Comparison of ENCODE assay signal across 13 mouse cellular contexts in genomic region chr2:44461289-44462250, GRCm38 (mm10).
DNase-seq lines count a peak whose midpoint lies in the region; ATAC-seq and TF ChIP-seq lines count a peak whose summit lies in the region.
"Had no signal": no experiment of that assay in that cellular context is flagged by ENCODE, and none has a peak within 500 bp of the region (broad histone marks: within the 10 kb centered on the region; RNA-seq: fewer than 3 reads in every experiment).

No protein-coding gene starts in this region.

- H3K4me2 ChIP-seq in forebrain, embryonic 11.5 days (ENCODE audit: low read depth, low read length, severe bottlenecking): no peak overlapping the region
- H3K4me2 ChIP-seq in CH12.LX (ENCODE audit: insufficient read depth, low read depth, poor library complexity, severe bottlenecking): peak overlapping the region; percentile 67
- H3K4me2 ChIP-seq in forebrain, postnatal 0 days (ENCODE audit: low read depth): no peak overlapping the region
- H3K4me2 ChIP-seq: neural tube, embryonic 13.5 days had no signal

- no peak for TF ChIP-seq CTCF in CH12.LX (conservative IDR thresholded peaks at IDR 0.05 in 1 of 2, IDR thresholded peaks at IDR 0.05 in 1 of 2; ENCODE audit: low read depth in 2 of 2, low read length in 2 of 2)
- no peak for TF ChIP-seq CTCF in forebrain, postnatal 0 days (IDR thresholded peaks at IDR 0.05; ENCODE audit: low read depth)

- no peaks in the 10 kb centered on the region; the same call in 1 of the 2 replicates for H3K4me1 ChIP-seq in forebrain, embryonic 11.5 days (replicated peaks; ENCODE audit: control insufficient read depth, insufficient read depth, low read length)
- H3K4me1 ChIP-seq in forebrain, embryonic 10.5 days: peaks cover 14% of the 10 kb centered on the region
- H3K4me1 ChIP-seq in CH12.LX (ENCODE audit: control insufficient read depth in 1 of 2, insufficient read depth in 2 of 2): peaks cover 11 to 24% of the 10 kb centered on the region in 2 experiments
- 0 out of 2 replicates have a peak, but pooled peaks cover 2% of the 10 kb centered on the region for H3K4me1 ChIP-seq in forebrain, postnatal 0 days (ENCODE audit: insufficient read depth)

- no peak for TF ChIP-seq RAD21 in CH12.LX (IDR thresholded peaks at IDR 0.05; ENCODE audit: low read depth, low read length)

- dilution Hi-C loops in CH12.LX (cut with MboI; ENCODE audit: extremely low pct_ligation_motif_present, extremely low pct_unique_long_range_greater_than_20kb, low sequenced_read_pairs): no loop called here

- H3K4me3 ChIP-seq in forebrain, embryonic 11.5 days (ENCODE audit: low read depth, low read length): no peak overlapping the region
- H3K4me3 ChIP-seq in forebrain, embryonic 10.5 days: no peak overlapping the region
- H3K4me3 ChIP-seq in CH12.LX (replicated peaks in 1 of 3; ENCODE audit: low read depth in 2 of 3, low read length in 2 of 3, poor library complexity in 1 of 3): peak overlapping the region in 1 of 3 experiments; percentile 25
- H3K4me3 ChIP-seq in forebrain, postnatal 0 days (ENCODE audit: low read depth, low read length): no peak overlapping the region
- H3K4me3 ChIP-seq: neural tube, embryonic 13.5 days had no signal

- ATAC-seq in forebrain, embryonic 11.5 days (replicated peaks; ENCODE audit: low FRiP score): 0 out of 2 replicates have a peak, but pooled peaks have one; percentile 39
- peak; percentile 84 for ATAC-seq in forebrain, postnatal 0 days

- peak; percentile 63 for TF ChIP-seq EP300 in CH12.LX (IDR thresholded peaks at IDR 0.05; ENCODE audit: low read length)

- no peaks in the 10 kb centered on the region for H3K27me3 ChIP-seq in forebrain, embryonic 11.5 days (ENCODE audit: control insufficient read depth, insufficient read depth, low read length)
- no peaks in the 10 kb centered on the region for H3K27me3 ChIP-seq in forebrain, embryonic 10.5 days (ENCODE audit: poor library complexity, severe bottlenecking)
- no peaks in the 10 kb centered on the region for H3K27me3 ChIP-seq in CH12.LX (replicated peaks)
- no peaks in the 10 kb centered on the region for H3K27me3 ChIP-seq in forebrain, postnatal 0 days (ENCODE audit: insufficient read depth, low read length)
- H3K27me3 ChIP-seq: neural tube, embryonic 13.5 days had no signal

- in situ Hi-C loops in CH12.LX (cut with MboI; ENCODE audit: low pct_ligation_motif_present, low pct_unique_long_range_greater_than_20kb, low sequenced_read_pairs): loop anchor here (25.0 kb wide), 1 partner anchor 651 kb away; the partner anchor contains the start of gene Zeb2

- no peak for DNase-seq in forebrain, embryonic 11.5 days (ENCODE audit: low spot score)
- no peak for DNase-seq in forebrain, embryonic 10.5 days (ENCODE audit: extremely low spot score, low spot score)
- DNase-seq in layer of hippocampus, adult 18-20 months (ENCODE audit: low spot score in 2 of 2): peak; percentile 29 to 76
- no peak for DNase-seq in layer of hippocampus, adult 9-10 months (ENCODE audit: low spot score)
- DNase-seq in CH12.LX (ENCODE audit: extremely low read depth): peak; percentile 15
- DNase-seq in forebrain, postnatal 0 days: peak; percentile 60
- DNase-seq in thymus, postnatal 0 days (ENCODE audit: low spot score): no peak
- DNase-seq in heart, adult 18-20 months: no peak
- DNase-seq: gastrocnemius, postnatal 25 days; kidney, adult 8-10 months; liver; thymus, adult 2 months had no signal

- H3K9ac ChIP-seq in forebrain, embryonic 11.5 days (ENCODE audit: low read length): no peak overlapping the region
- H3K9ac ChIP-seq in CH12.LX (ENCODE audit: insufficient read depth, low read depth): no peak overlapping the region; the same call in 1 of the 2 replicates
- H3K9ac ChIP-seq in forebrain, postnatal 0 days: no peak overlapping the region
- H3K9ac ChIP-seq: neural tube, embryonic 13.5 days had no signal

- H3K79me2 ChIP-seq in CH12.LX (replicated peaks; ENCODE audit: control insufficient read depth, extremely low read depth, insufficient read depth, poor library complexity, severe bottlenecking): no peaks in the 10 kb centered on the region

- 65% methylated on average over 16 of the region's 16 CpGs for WGBS in forebrain, embryonic 11.5 days
- 77% methylated on average over 16 of the region's 16 CpGs for WGBS in forebrain, embryonic 10.5 days
- 33% methylated on average over 16 of the region's 16 CpGs for WGBS in forebrain, postnatal 0 days

- TF ChIP-seq POLR2A in CH12.LX (IDR thresholded peaks at IDR 0.05; ENCODE audit: low read depth, low read length): peak; percentile 33; the same call in 1 of the 2 replicates

- no peaks in the 10 kb centered on the region for H3K36me3 ChIP-seq in forebrain, embryonic 11.5 days (ENCODE audit: control insufficient read depth, insufficient read depth, low read length)
- H3K36me3 ChIP-seq in forebrain, embryonic 10.5 days (replicated peaks): no peaks in the 10 kb centered on the region
- no peaks in the 10 kb centered on the region for H3K36me3 ChIP-seq in CH12.LX (replicated peaks in 1 of 2; ENCODE audit: control insufficient read depth in 1 of 2, insufficient read depth in 1 of 2, low read length in 1 of 2)
- H3K36me3 ChIP-seq in forebrain, postnatal 0 days (ENCODE audit: insufficient read depth): no peaks in the 10 kb centered on the region
- H3K36me3 ChIP-seq: neural tube, embryonic 13.5 days had no signal

- H3K9me3 ChIP-seq in forebrain, embryonic 11.5 days (ENCODE audit: control insufficient read depth, low read length): no peaks in the 10 kb centered on the region
- no peaks in the 10 kb centered on the region for H3K9me3 ChIP-seq in forebrain, embryonic 10.5 days
- no peaks in the 10 kb centered on the region for H3K9me3 ChIP-seq in CH12.LX (replicated peaks; ENCODE audit: low read length)
- H3K9me3 ChIP-seq in forebrain, postnatal 0 days (ENCODE audit: low read length): no peaks in the 10 kb centered on the region
- H3K9me3 ChIP-seq: neural tube, embryonic 13.5 days had no signal

- H3K27ac ChIP-seq in forebrain, embryonic 11.5 days (ENCODE audit: low read depth, low read length): no peak overlapping the region
- no peak overlapping the region for H3K27ac ChIP-seq in forebrain, embryonic 10.5 days
- H3K27ac ChIP-seq in CH12.LX (ENCODE audit: insufficient read depth, low read depth): peak overlapping the region; percentile 55
- H3K27ac ChIP-seq in forebrain, postnatal 0 days (ENCODE audit: low read depth, low read length): peak overlapping the region; percentile 36
- H3K27ac ChIP-seq: neural tube, embryonic 13.5 days had no signal

TF ChIP-seq in CH12.LX, 34 proteins besides CTCF, POLR2A, EP300 and RAD21:
- TF ChIP-seq CHD1 (IDR thresholded peaks at IDR 0.05; ENCODE audit: low read depth, low read length) (0 out of 2 replicates have a peak, but pooled peaks have one; percentile 69), NELFE (IDR thresholded peaks at IDR 0.05; ENCODE audit: low read depth, low read length) (no peak; the same call in 1 of the 2 replicates), ELF1 (IDR thresholded peaks at IDR 0.05; ENCODE audit: low read depth, low read length) (no peak), BHLHE40 (IDR thresholded peaks at IDR 0.05; ENCODE audit: low read depth, low read length) (0 out of 2 replicates have a peak, but pooled peaks have one; percentile 13), MYC (IDR thresholded peaks at IDR 0.05; ENCODE audit: low read depth, low read length) (no peak), ETS1 (conservative IDR thresholded peaks at IDR 0.05; ENCODE audit: low read depth, low read length) (peak; percentile 11; the same call in 1 of the 2 replicates), SIN3A (IDR thresholded peaks at IDR 0.05; ENCODE audit: low read length) (peak; percentile 55; the same call in 1 of the 2 replicates), TBP (conservative IDR thresholded peaks at IDR 0.05; ENCODE audit: low read depth, low read length) (0 out of 2 replicates have a peak, but pooled peaks have one; percentile 39), MAX (IDR thresholded peaks at IDR 0.05; ENCODE audit: low read length) (0 out of 2 replicates have a peak, but pooled peaks have one; percentile 7), SMC3 (IDR thresholded peaks at IDR 0.05; ENCODE audit: low read depth, low read length) (peak; percentile 1; the same call in 1 of the 2 replicates), TCF12 (IDR thresholded peaks at IDR 0.05; ENCODE audit: low read depth, low read length) (0 out of 2 replicates have a peak, but pooled peaks have one; percentile 46), PAX5 (IDR thresholded peaks at IDR 0.05; ENCODE audit: low read length) (no peak)

Comparison
In these comparisons a context has a peak if more than half of its experiments do, and no peak if none do; other contexts are left out.
1. DNase-seq: peak in layer of hippocampus, adult 18-20 months (2 of 2), CH12.LX (single experiment) and forebrain, postnatal 0 days (single experiment); none in forebrain, embryonic 11.5 days (single experiment), forebrain, embryonic 10.5 days (single experiment), layer of hippocampus, adult 9-10 months (single experiment), thymus, postnatal 0 days (single experiment) and heart, adult 18-20 months (0 of 2).
2. H3K27ac ChIP-seq: peak in CH12.LX (single experiment) and forebrain, postnatal 0 days (single experiment); none in forebrain, embryonic 11.5 days (single experiment) and forebrain, embryonic 10.5 days (single experiment).